Mouse (Mus musculus) spleen, adult 2 months (tissue): ENCODE data around the gene Abcc9.

Experiments used
- CTCF ChIP-seq: fragments of 200-500 bp; IDR thresholded peaks from 2 replicates; pipeline ENCODE4 v1.5.1; 2011; ENCODE audit warnings: mild to moderate bottlenecking, inconsistent platforms; ENCODE audit not compliant: insufficient read depth, insufficient read length, insufficient replicate concordance; ENCODE audit errors: extremely low read depth
- POLR2A ChIP-seq: fragments of 200-500 bp; IDR thresholded peaks from 2 replicates; pipeline ENCODE4 v1.6.1; 2011; ENCODE audit warnings: low read depth, low read length, inconsistent platforms

- TF ChIP-seq CTCF (no peak), POLR2A (no peak)
Measured at GRCm38 (mm10) chr6:142548377-142548776, 153.7 kb downstream of the Abcc9 start.
